Mouse (Mus musculus) frontal cortex, postnatal 36 days (tissue): ENCODE measurements around the gene Klhl35.

Experiments used
- DNase-seq, 2 experiments: peaks; one replicate each; pipeline ENCODE4 v3.0.0; 2022; ENCODE audit warnings: low spot score in 2 of 2

Klhl35 gene

GRCm38 (mm10) chr7:99450703-99451102 is 15.1 kb upstream of the Klhl35 start:
- peak in 1 of 2 experiments; percentile 88 for DNase-seq

GRCm38 (mm10) chr7:99452859-99453258 is 12.9 kb upstream of the Klhl35 start:
- no peak for DNase-seq

GRCm38 (mm10) chr7:99454044-99454443 is 11.8 kb upstream of the Klhl35 start:
- DNase-seq: no peak

GRCm38 (mm10) chr7:99458849-99459248 is 7.0 kb upstream of the Klhl35 start:
- peak; percentile 61 to 66 for DNase-seq

- peak in 1 of 2 experiments; percentile 53 for DNase-seq
Measured at GRCm38 (mm10) chr7:99459888-99460652, 5.7 kb upstream of the Klhl35 start.

GRCm38 (mm10) chr7:99463120-99463519 is 2.7 kb upstream of the Klhl35 start:
- DNase-seq: no peak

GRCm38 (mm10) chr7:99467916-99468282 is 2.1 kb downstream of the Klhl35 start:
- no peak for DNase-seq

- DNase-seq: peak; percentile 64 to 75
Measured at GRCm38 (mm10) chr7:99468283-99469132, 2.7 kb downstream of the Klhl35 start.

- DNase-seq: no peak
Measured at GRCm38 (mm10) chr7:99469680-99470405, 4.0 kb downstream of the Klhl35 start.

- no peak for DNase-seq
Measured at GRCm38 (mm10) chr7:99471578-99471977, 5.8 kb downstream of the Klhl35 start.

- no peak for DNase-seq
Measured at GRCm38 (mm10) chr7:99473638-99474407, 8.0 kb downstream of the Klhl35 start.

- no peak for DNase-seq
Measured at GRCm38 (mm10) chr7:99474836-99475561, 9.2 kb downstream of the Klhl35 start.

- no peak for DNase-seq
Measured at GRCm38 (mm10) chr7:99475562-99475911, 9.7 kb downstream of the Klhl35 start.

GRCm38 (mm10) chr7:99476558-99477114 is 10.8 kb downstream of the Klhl35 start:
- DNase-seq: no peak

GRCm38 (mm10) chr7:99477235-99477634 is 11.4 kb downstream of the Klhl35 start:
- no peak for DNase-seq

GRCm38 (mm10) chr7:99482637-99483036 is 16.8 kb downstream of the Klhl35 start:
- no peak for DNase-seq

GRCm38 (mm10) chr7:99483271-99483923 is 17.6 kb downstream of the Klhl35 start, which contains the start of gene Rps3:
Gene Rps3 (minus strand): TSS chr7:99483738.
- peak; percentile 92 to 98 for DNase-seq

- DNase-seq: no peak
Measured at GRCm38 (mm10) chr7:99483924-99484319, 18.1 kb downstream of the Klhl35 start.

- DNase-seq: no peak
Measured at GRCm38 (mm10) chr7:99484679-99485078, 18.9 kb downstream of the Klhl35 start.

- no peak for DNase-seq
Measured at GRCm38 (mm10) chr7:99489708-99490107, 23.9 kb downstream of the Klhl35 start.
